ENCODE assay signal across 12 mouse cellular contexts in the genomic region with DNA sequence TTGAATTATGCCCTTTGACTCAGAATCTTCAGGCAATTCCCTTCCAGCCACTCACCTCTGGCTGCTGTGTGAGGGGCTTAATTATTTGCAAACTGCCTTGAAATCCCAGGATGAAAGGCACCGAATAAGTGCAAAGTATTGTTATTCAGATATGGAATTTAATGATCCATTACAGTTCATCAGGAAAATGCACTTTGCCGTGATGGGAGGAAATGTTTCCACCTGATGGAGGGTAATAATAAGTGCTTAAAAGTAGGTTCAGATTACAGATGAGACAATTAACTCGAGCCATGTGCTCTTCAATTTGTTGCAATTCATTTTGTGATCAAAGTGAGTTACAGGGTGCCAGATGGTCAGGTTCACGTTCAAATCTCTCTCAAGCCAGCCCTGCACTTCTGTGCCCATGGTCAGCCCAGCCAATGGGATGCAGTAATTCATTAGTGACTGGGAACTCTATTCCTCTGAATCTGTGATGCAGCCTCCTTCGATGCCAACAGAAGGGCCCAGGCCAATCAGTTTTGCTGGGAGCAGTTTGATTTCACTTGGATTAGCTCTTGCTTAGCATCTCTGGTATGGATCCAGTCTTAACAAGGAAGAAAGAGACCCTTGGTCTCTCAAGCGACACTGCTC. TPM values are rescaled to one million over a fixed set of nuclear protein-coding genes. Genes with fewer than 3 reads are reported as not detected.
DNase-seq lines count a peak whose midpoint lies in the region; ATAC-seq and TF ChIP-seq lines count a peak whose summit lies in the region.
"Had no signal": no experiment of that assay in that cellular context is flagged by ENCODE, and none has a peak within 500 bp of the region (broad histone marks: within the 10 kb centered on the region; RNA-seq: fewer than 3 reads in every experiment).

No protein-coding gene starts in this region.

- no peaks in the 10 kb centered on the region for H3K36me3 ChIP-seq in kidney, postnatal 0 days (ENCODE audit: insufficient read depth, low read length)
- H3K36me3 ChIP-seq in hindbrain, embryonic 13.5 days, result peaks cover 5% of the 10 kb centered on the region; the same call in 1 of the 2 replicates
- H3K36me3 ChIP-seq in midbrain, postnatal 0 days (ENCODE audit: insufficient read depth, low read length), result no peaks in the 10 kb centered on the region
- no peaks in the 10 kb centered on the region for H3K36me3 ChIP-seq in stomach, postnatal 0 days (ENCODE audit: control insufficient read depth, insufficient read depth, low read length)
- H3K36me3 ChIP-seq: heart, embryonic 13.5 days had no signal

- TF ChIP-seq CTCF in kidney, postnatal 0 days (IDR thresholded peaks at IDR 0.05; ENCODE audit: low read depth), result no peak
- no peak for TF ChIP-seq CTCF in midbrain, postnatal 0 days (IDR thresholded peaks at IDR 0.05)
- TF ChIP-seq CTCF in stomach, postnatal 0 days (IDR thresholded peaks at IDR 0.05; ENCODE audit: low read depth), result no peak

- no peak overlapping the region for H3K4me3 ChIP-seq in kidney, postnatal 0 days (replicated peaks; ENCODE audit: low read depth, low read length)
- peak overlapping the region; percentile 95 for H3K4me3 ChIP-seq in hindbrain, embryonic 13.5 days
- H3K4me3 ChIP-seq in midbrain, postnatal 0 days (ENCODE audit: low read depth, low read length), result peak overlapping the region; percentile 72; the same call in 1 of the 2 replicates
- H3K4me3 ChIP-seq in stomach, postnatal 0 days (ENCODE audit: low read depth, low read length), result no peak overlapping the region

- no peaks in the 10 kb centered on the region for H3K27me3 ChIP-seq in kidney, postnatal 0 days (ENCODE audit: insufficient read depth, low read length)
- no peaks in the 10 kb centered on the region for H3K27me3 ChIP-seq in hindbrain, embryonic 13.5 days
- H3K27me3 ChIP-seq in midbrain, postnatal 0 days (ENCODE audit: insufficient read depth, low read length), result no peaks in the 10 kb centered on the region
- H3K27me3 ChIP-seq in stomach, postnatal 0 days (ENCODE audit: control insufficient read depth, insufficient read depth, low read length), result no peaks in the 10 kb centered on the region
- H3K27me3 ChIP-seq: heart, embryonic 13.5 days had no signal

- no peak for TF ChIP-seq EP300 in stomach, postnatal 0 days (optimal IDR thresholded peaks at IDR 0.05)

- no peak for DNase-seq in kidney, postnatal 0 days (ENCODE audit: low spot score)
- no peak for DNase-seq in kidney, postnatal 10 days
- DNase-seq in cerebellum, postnatal 25 days, result peak; percentile 37 to 49
- DNase-seq in midbrain, postnatal 0 days (ENCODE audit: low spot score), result peak; percentile 73
- no peak for DNase-seq in c-Kit-positive CD71-positive TER-119-positive erythroid progenitor cells, embryonic 14.5 days (ENCODE audit: low spot score)
- DNase-seq in ovary, postnatal 14 days (ENCODE audit: low spot score), result no peak
- DNase-seq in stomach, postnatal 0 days (ENCODE audit: low spot score), result no peak
- DNase-seq: kidney, postnatal 14 days; lung, postnatal 14 days had no signal

- WGBS in kidney, postnatal 0 days, result 42% methylated on average over 6 of the region's 6 CpGs
- 25% methylated on average over 6 of the region's 6 CpGs for WGBS in hindbrain, embryonic 13.5 days
- 25% methylated on average over 6 of the region's 6 CpGs for WGBS in midbrain, postnatal 0 days
- 70% methylated on average over 6 of the region's 6 CpGs for WGBS in stomach, postnatal 0 days

- H3K9ac ChIP-seq in kidney, postnatal 0 days (ENCODE audit: low read depth, low read length), result no peak overlapping the region
- H3K9ac ChIP-seq in hindbrain, embryonic 13.5 days, result peak overlapping the region; percentile 98
- no peak overlapping the region; the same call in 1 of the 2 replicates for H3K9ac ChIP-seq in midbrain, postnatal 0 days (replicated peaks; ENCODE audit: low read length, poor library complexity, severe bottlenecking)
- no peak overlapping the region for H3K9ac ChIP-seq in stomach, postnatal 0 days (ENCODE audit: low read length)

- ATAC-seq in kidney, postnatal 0 days (replicated peaks; ENCODE audit: low FRiP score, low read depth), result no peak
- no peak for ATAC-seq in hindbrain, embryonic 13.5 days (ENCODE audit: low FRiP score)
- ATAC-seq in midbrain, postnatal 0 days (ENCODE audit: low FRiP score), result no peak
- no peak for ATAC-seq in stomach, postnatal 0 days (ENCODE audit: low FRiP score, low TSS enrichment)
- ATAC-seq: CD4-positive, CD25-positive, alpha-beta regulatory T cell, adult 4 months had no signal

- H3K27ac ChIP-seq in kidney, postnatal 0 days, result 0 out of 2 replicates have a peak overlapping the region, but pooled peaks have one; percentile 8
- peak overlapping the region; percentile 99 for H3K27ac ChIP-seq in hindbrain, embryonic 13.5 days
- H3K27ac ChIP-seq in midbrain, postnatal 0 days (ENCODE audit: low read depth, low read length), result no peak overlapping the region
- no peak overlapping the region for H3K27ac ChIP-seq in stomach, postnatal 0 days (replicated peaks)
- H3K27ac ChIP-seq: heart, embryonic 13.5 days had no signal

- 0 out of 2 replicates have a peak overlapping the region, but pooled peaks have one; percentile 94 for H3K4me2 ChIP-seq in kidney, postnatal 0 days (ENCODE audit: low read length)
- peak overlapping the region; percentile 91 for H3K4me2 ChIP-seq in hindbrain, embryonic 13.5 days
- H3K4me2 ChIP-seq in midbrain, postnatal 0 days (ENCODE audit: low read depth, low read length, poor library complexity, severe bottlenecking), result peak overlapping the region; percentile 88
- no peak overlapping the region for H3K4me2 ChIP-seq in stomach, postnatal 0 days (replicated peaks; ENCODE audit: low read depth)

- no peaks in the 10 kb centered on the region for H3K9me3 ChIP-seq in kidney, postnatal 0 days (replicated peaks; ENCODE audit: low read length)
- no peaks in the 10 kb centered on the region for H3K9me3 ChIP-seq in hindbrain, embryonic 13.5 days
- no peaks in the 10 kb centered on the region for H3K9me3 ChIP-seq in midbrain, postnatal 0 days (ENCODE audit: low read length)
- H3K9me3 ChIP-seq in stomach, postnatal 0 days (ENCODE audit: control insufficient read depth, low read length), result no peaks in the 10 kb centered on the region
- H3K9me3 ChIP-seq: heart, embryonic 13.5 days had no signal

- 0 out of 2 replicates have a peak, but pooled peaks cover 18% of the 10 kb centered on the region for H3K4me1 ChIP-seq in kidney, postnatal 0 days (replicated peaks; ENCODE audit: insufficient read depth, low read length)
- H3K4me1 ChIP-seq in hindbrain, embryonic 13.5 days (replicated peaks), result peaks cover 62% of the 10 kb centered on the region
- H3K4me1 ChIP-seq in midbrain, postnatal 0 days (ENCODE audit: insufficient read depth, low read length), result peaks cover 16% of the 10 kb centered on the region
- H3K4me1 ChIP-seq in stomach, postnatal 0 days (replicated peaks; ENCODE audit: control insufficient read depth, insufficient read depth), result no peaks in the 10 kb centered on the region

RNA-seq across cellular contexts. Expression of a gene that starts 2.9 kb away (rescaled TPM):
- polyA plus RNA-seq in kidney, postnatal 0 days (2015; fragmentation: Nextera tagmentation; extraction: Ambion mirVana), result 5.9 and 6.7 TPM in 2 replicates
- 28.5 and 29.4 TPM in 2 replicates for polyA plus RNA-seq in hindbrain, embryonic 13.5 days (2015; fragmentation: Nextera tagmentation; extraction: Ambion mirVana)
- total RNA-seq in midbrain, postnatal 0 days (2014; rRNA removed), result 15.9 and 16.0 TPM in 2 replicates
- polyA plus RNA-seq in midbrain, postnatal 0 days (2015; fragmentation: Nextera tagmentation; extraction: Ambion mirVana), result 11.0 and 11.7 TPM in 2 replicates
- polyA plus RNA-seq in stomach, postnatal 0 days (2015; fragmentation: Nextera tagmentation; extraction: Ambion mirVana), result 1.9 TPM in 2 replicates

Comparison
In these comparisons a context has a peak if more than half of its experiments do, and no peak if none do; other contexts are left out.
1. DNase-seq: peak in cerebellum, postnatal 25 days (2 of 2) and midbrain, postnatal 0 days (single experiment); none in kidney, postnatal 0 days (single experiment), kidney, postnatal 10 days (single experiment), c-Kit-positive CD71-positive TER-119-positive erythroid progenitor cells, embryonic 14.5 days (single experiment), ovary, postnatal 14 days (single experiment) and stomach, postnatal 0 days (single experiment).
2. H3K27ac ChIP-seq: peak in kidney, postnatal 0 days (single experiment) and hindbrain, embryonic 13.5 days (single experiment); none in midbrain, postnatal 0 days (single experiment) and stomach, postnatal 0 days (single experiment).
3. H3K4me3 ChIP-seq: peak in hindbrain, embryonic 13.5 days (single experiment) and midbrain, postnatal 0 days (single experiment); none in kidney, postnatal 0 days (single experiment) and stomach, postnatal 0 days (single experiment).